Mouse (Mus musculus) embryo, embryonic 10 days (tissue): ENCODE data around the gene Nrm.

Experiments used
- DNase-seq: peaks from one replicate; pipeline ENCODE4 v3.0.0-alpha.2; 2015; ENCODE audit warnings: low spot score

The Nrm gene

GRCm38 (mm10) chr17:35866911-35867890 is 6.1 kb downstream of the Nrm start:
- DNase-seq, result peak; percentile 52

- no peak for DNase-seq
Observed at GRCm38 (mm10) chr17:35868165-35868820, 7.2 kb downstream of the Nrm start.

GRCm38 (mm10) chr17:35868961-35869345 is 7.8 kb downstream of the Nrm start:
- no peak for DNase-seq

- peak; percentile 80 for DNase-seq
Observed at GRCm38 (mm10) chr17:35869346-35870067, 8.4 kb downstream of the Nrm start.

GRCm38 (mm10) chr17:35870151-35870883 is 9.2 kb downstream of the Nrm start:
- no peak for DNase-seq

- DNase-seq, result peak; percentile 33
Observed at GRCm38 (mm10) chr17:35870884-35871696, 10.0 kb downstream of the Nrm start.

GRCm38 (mm10) chr17:35873774-35874519 is 12.8 kb downstream of the Nrm start:
- peak; percentile 93 for DNase-seq

- DNase-seq, result no peak
Observed at GRCm38 (mm10) chr17:35874721-35875120, 13.6 kb downstream of the Nrm start.

- peak; percentile 97 for DNase-seq
Observed at GRCm38 (mm10) chr17:35879245-35880057, 18.3 kb downstream of the Nrm start, which contains the start of gene Dhx16. Dhx16 (plus strand) TSS chr17:35879819.

- no peak for DNase-seq
Observed at GRCm38 (mm10) chr17:35882924-35883323, 21.8 kb downstream of the Nrm start.

GRCm38 (mm10) chr17:35883777-35884176 is 22.7 kb downstream of the Nrm start:
- no peak for DNase-seq

- no peak for DNase-seq
Observed at GRCm38 (mm10) chr17:35887725-35888124, 26.6 kb downstream of the Nrm start.

- peak; percentile 88 for DNase-seq
Observed at GRCm38 (mm10) chr17:35896781-35897643, 35.9 kb downstream of the Nrm start, which contains the start of gene 2310061I04Rik. 2310061I04Rik (minus strand) TSS chr17:35897431.

- peak; percentile 13 for DNase-seq
Observed at GRCm38 (mm10) chr17:35897644-35898573, 36.8 kb downstream of the Nrm start.

- DNase-seq, result no peak
Observed at GRCm38 (mm10) chr17:35900636-35901035, 39.5 kb downstream of the Nrm start.

GRCm38 (mm10) chr17:35903343-35903991 is 42.3 kb downstream of the Nrm start:
- DNase-seq, result no peak
